Mouse (Mus musculus) gastrocnemius, adult 8-10 months (tissue): ENCODE results near the gene Mylk2. TPM values are rescaled to one million over a fixed set of nuclear protein-coding genes. Genes with fewer than 3 reads are reported as not detected.

Source experiments
- DNase-seq, 2 experiments: peaks; one replicate each; pipeline ENCODE4 v3.0.0; 2022; ENCODE audit warnings: low spot score in 2 of 2
- total RNA-seq, 4 experiments: library from RNA; stranded (reverse); gene quantifications; 2 replicates each; pipeline ENCODE4 v1.2.4; 2022

Gene Mylk2
- total RNA-seq, 4 experiments from 2014 or later = 731 to 847 (median 747) TPM

- DNase-seq = peak; percentile 92 to 96
Measured at GRCm38 (mm10) chr2:152914310-152915120, 3.4 kb downstream of the Mylk2 start.

DNA sequence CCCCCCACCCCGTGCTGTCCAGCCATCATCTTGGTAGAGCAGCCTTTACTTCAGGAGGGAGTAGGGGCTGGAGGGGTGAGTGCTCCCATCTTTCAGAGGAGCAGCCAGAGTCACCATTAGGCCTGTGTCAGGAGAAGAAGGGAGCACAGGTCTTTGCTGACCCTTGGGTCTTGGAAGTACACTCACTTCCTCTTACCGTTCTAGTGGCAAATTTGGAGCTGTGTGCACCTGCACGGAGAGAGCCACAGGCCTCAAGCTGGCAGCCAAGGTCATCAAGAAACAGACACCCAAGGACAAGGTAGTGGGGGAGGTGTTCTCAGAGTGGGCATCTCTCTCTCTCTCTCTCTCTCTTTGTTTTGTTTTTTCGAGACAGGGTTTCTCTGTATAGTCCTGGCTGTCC is 4.3 kb downstream of the Mylk2 start:
- no peak for DNase-seq

DNA sequence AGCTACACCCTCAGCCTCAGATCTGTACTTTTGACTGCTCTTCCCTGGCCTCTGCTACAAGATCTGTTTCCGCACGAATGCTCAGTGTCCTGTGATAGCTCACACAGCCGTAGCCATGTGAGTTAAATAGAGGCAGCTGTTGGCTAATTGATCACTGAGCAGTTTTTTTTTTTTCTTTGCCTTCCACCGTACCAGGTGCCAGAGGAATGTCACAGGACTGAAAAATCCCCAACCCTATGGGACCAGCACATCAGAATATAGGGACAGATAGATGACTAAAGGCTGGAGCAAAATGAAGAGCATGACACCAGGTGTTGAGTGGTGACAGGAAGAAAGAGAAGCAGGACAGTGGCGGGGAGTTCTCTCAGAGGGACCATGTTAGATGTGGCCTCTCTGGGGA is 5.0 kb downstream of the Mylk2 start:
- DNase-seq = no peak

GRCm38 (mm10) chr2:152917671-152918070 is 6.5 kb downstream of the Mylk2 start:
- DNase-seq = no peak

GRCm38 (mm10) chr2:152922376-152922775 is 11.2 kb downstream of the Mylk2 start:
- no peak for DNase-seq

GRCm38 (mm10) chr2:152923621-152924020 is 12.5 kb downstream of the Mylk2 start:
- DNase-seq = no peak

- DNase-seq = no peak
Measured at GRCm38 (mm10) chr2:152924128-152924527, 13.0 kb downstream of the Mylk2 start.

DNA sequence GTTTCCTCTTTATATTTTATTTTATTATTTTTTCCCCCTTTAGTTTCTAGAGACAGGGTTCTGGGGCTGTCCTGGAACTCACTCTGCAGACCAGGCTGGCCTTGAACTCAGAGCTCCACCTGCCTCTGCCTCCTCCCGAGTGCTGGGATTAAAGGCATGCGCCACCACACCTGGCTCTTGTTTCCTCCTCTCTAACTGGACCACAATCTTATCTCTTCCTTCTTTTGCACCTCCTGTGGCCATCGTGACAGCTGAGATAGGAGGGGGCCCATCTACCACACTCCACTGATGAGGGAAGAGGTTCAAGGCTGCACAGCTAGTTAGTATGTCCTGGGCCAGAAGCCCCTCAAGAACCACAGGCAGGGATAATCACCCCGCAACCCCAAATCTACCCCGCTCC is 13.4 kb downstream of the Mylk2 start:
- DNase-seq = no peak

- DNase-seq = peak; percentile 68 to 79
Measured at GRCm38 (mm10) chr2:152925189-152925872, 14.2 kb downstream of the Mylk2 start.

DNA sequence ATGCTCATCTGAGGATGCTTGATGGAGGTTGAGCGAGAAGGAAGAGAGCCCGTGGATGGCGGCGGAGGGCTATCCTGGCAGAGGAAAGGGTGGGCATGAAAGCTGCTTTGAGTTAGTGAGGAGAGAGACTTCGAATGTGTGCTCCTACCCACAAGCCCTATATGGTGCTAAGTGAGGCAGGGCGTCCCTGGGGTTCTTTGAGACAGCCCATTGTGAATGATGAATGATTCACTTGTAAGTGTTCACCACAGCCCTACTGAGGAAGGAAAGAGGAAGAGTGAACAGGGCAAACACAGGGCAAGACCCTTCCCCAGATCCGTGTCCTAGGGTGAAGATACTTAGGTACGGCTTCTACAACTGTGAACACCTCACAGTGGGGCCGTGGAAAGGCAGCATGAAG is 15.7 kb downstream of the Mylk2 start:
- no peak for DNase-seq

DNA sequence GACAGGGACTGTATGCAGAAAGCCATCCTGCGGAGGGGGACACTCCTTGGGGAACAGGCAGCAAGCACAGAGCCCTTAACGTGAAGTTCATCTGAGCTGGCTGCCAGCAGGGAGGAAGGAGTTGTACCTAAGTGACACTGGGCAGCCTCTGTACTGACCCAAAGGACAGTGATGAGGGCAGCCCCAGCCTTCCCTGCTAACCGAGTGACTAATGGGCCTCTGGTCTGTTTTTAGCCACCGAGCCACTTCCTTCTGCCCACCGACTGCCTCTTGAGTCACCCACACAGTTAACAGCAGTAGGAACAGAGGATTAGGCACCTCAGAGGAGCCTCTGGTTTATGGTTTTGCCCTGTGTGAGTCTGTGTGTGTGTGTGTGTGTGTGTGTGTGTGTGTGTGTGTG is 16.2 kb downstream of the Mylk2 start:
- DNase-seq = no peak

GRCm38 (mm10) chr2:152928219-152928987 is 17.3 kb downstream of the Mylk2 start:
- DNase-seq = no peak

DNA sequence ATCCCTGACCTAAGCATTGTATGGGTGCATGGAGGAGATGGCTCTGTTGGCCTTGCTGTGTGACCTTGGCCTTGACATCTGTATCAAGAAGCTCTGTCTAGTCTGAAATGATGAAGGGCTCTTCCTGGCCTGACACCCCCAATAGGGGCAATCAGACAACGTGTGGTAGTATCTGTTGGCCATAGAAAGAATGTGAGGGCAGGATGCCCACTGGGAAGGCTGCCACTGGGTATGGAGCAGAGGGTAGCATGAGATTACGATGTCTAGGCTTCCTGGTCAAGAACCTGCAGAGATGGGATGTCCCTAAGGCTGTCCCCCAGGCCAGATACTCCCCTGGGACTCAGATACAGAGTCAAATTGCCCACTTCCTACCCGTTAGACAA is 17.8 kb downstream of the Mylk2 start:
- DNase-seq = no peak

DNA sequence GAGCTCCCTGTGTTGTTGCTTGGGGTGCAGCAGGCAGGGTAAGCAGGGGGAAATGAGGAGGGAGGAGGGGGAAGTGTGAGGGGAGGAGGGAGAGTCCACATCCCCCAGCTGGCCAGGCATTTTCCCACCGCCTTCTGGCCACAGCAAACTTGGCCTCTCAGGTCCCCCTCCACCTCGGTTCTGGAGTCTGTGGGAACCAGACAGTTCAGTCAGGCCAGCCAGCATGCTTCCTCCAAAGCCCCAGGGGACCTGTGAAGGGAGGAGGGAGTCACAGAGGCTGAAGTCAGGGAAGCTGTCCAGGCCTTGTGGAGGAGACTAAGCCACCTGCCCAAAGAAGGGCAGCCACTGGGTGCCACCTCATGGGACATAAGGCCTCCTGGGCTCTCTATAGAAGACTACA is 19.1 kb downstream of the Mylk2 start:
- DNase-seq = peak in 1 of 2 experiments; percentile 50

DNA sequence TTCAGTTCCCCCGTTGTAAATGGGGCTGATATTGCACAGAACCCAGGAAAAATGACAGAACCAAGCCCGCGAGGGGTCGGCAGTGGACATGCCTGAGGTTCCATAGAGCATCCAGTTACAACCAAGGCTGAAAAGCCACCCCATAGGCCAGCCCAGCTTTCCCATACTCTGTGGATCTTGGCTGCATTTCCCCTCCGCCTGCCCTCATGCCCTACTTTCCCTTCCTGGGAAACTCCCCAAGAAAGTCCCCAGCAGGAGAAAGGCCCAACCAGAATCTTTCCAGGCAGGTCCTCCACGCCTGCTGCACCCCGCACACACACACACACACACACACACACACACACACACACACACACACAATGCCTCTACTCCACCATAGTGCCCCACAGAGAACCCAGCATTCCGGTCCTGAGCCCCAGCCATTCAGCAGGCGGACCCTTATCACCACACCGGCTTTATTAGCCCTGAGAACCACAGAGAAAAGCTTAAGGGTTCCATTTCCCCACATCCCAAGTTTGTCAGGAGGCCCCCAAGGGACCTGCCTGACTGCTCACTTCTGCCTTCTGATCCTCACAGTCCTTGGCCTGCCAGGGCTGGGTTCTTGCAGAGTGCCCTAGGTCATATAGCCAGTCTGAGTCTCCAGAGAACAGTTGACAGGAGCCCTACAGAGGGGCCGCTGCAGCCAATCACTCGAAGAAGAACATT is 20.5 kb downstream of the Mylk2 start:
- no peak for DNase-seq

DNA sequence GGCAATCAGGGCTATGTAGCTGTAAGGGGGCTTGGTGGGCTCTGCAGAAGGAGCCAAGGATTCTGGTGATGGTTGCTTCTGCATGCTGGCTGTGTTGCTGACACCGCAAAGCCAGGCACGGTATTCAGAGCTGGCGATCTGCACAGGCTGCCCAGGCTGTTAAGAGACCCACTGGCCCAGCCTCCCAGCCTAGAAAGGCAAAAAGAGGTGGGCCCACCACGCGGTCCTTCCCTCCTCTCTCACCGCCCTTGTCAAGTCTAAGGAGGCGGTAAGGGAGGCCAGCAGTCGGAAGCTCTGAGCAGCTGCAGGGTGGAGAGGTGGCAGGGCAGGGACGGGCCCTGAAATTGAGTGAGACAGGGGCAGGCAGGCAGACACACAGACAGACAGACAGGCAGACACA is 21.9 kb downstream of the Mylk2 start, which contains the start of gene Foxs1:
TSS of gene Foxs1 (minus strand) at position 161 of the 400 bp plus-strand sequence.
- DNase-seq = no peak

DNA sequence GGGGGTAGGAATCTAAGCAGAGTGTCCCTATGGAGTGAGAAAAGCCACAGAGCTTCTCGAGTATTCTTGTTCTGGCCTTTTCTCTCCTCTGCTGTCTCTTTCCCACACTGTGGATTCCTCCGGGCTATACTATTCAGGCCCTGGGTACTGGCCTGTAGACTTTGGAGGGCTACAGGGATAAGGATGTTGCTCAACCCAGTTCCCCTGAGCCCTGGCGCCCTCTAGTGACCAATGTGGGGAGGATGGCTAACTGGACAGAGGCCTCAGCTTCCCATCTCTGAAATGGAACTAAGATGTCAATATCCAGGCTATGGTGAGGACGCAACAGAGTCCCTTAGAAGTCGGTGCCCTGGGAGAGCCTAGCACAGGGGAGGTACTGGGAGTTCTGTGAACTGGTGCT is 22.5 kb downstream of the Mylk2 start:
- DNase-seq = peak in 1 of 2 experiments; percentile 63

GRCm38 (mm10) chr2:152939846-152940245 is 28.7 kb downstream of the Mylk2 start:
- no peak for DNase-seq

GRCm38 (mm10) chr2:152941106-152941505 is 30.0 kb downstream of the Mylk2 start:
- no peak for DNase-seq

DNA sequence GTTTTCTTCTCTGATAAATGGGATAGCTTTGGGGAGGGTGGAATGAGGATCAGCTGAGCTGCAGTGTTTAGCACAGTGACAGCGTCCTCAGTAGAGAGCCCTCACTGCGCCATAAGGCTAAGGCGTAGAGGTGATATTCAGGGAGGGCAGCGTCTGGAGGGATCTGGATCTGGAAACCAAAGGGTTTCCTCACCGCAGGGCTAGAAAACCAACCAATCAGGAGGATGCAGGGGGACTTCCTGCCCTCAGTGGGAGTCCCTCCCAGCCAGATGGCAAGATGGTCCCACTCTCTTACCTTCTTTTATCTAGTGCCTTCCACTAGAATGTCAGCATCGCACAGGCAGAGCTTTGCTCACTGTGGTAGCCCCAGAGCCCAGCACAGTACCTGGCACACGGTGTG is 30.6 kb downstream of the Mylk2 start:
- no peak for DNase-seq

GRCm38 (mm10) chr2:152942898-152943515 is 31.9 kb downstream of the Mylk2 start:
- no peak for DNase-seq
